Mouse (Mus musculus): ENCODE measurements at regions not wholly inside any gene's neighbourhood (a gene's known extent, or its start where the extent isn't known, plus 50 kb on each side); places are given as distances from the start of the nearest gene placed in this dataset.

DNA sequence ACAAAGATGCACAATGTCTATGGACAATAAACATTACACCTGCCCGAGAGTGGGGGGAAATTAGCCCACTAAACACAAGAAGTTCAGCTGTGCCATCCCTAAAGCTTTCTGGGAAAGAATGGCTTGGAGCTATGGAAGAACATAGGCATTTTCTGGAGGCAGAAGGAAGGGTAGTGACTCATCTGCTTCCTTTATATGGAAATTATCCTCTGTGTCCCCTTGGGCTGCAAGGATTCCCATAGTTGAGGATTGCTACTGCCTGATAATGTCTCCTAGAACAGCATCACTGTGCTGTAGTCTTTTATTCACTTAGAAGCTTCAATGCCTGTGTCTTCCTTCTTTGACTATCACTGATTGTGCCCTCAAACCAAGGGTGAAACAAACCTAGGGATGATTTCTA lies 157.3 kb upstream of the Rnd3 start:
- TF ChIP-seq POLR2A (IDR thresholded peaks at IDR 0.05; ENCODE audit: low read depth, low read length), result no peak
- no peak for TF ChIP-seq CTCF (conservative IDR thresholded peaks at IDR 0.05; ENCODE audit: insufficient read depth, insufficient read length, low read depth, low read length)

Measured in kidney, adult 2 months (tissue).